Mouse (Mus musculus): ENCODE data around the gene Ift172. TPM values are rescaled to one million over a fixed set of nuclear protein-coding genes. Genes with fewer than 3 reads are reported as not detected.

Ift172 gene
- polyA plus RNA-seq, 1 experiment from 2014 or later, result 44.3 TPM

- H3K4me1 ChIP-seq (replicated peaks; ENCODE audit: control insufficient read depth, insufficient read depth, low read length), result peaks cover 11% of the 10 kb centered on the region
- H3K27me3 ChIP-seq (ENCODE audit: control insufficient read depth, insufficient read depth, low read depth, low read length), result no peaks in the 10 kb centered on the region
- H3K27ac ChIP-seq (ENCODE audit: low read length), result peak overlapping the region; percentile 58
- H3K4me2 ChIP-seq (ENCODE audit: low read depth, low read length), result no peak overlapping the region
- no peak for ATAC-seq (ENCODE audit: low read depth)
- H3K9me3 ChIP-seq (ENCODE audit: control insufficient read depth, low read length), result no peaks in the 10 kb centered on the region
- no peak overlapping the region for H3K4me3 ChIP-seq (ENCODE audit: low read length)
- H3K36me3 ChIP-seq (ENCODE audit: control insufficient read depth, insufficient read depth, low read length), result peaks cover 32% of the 10 kb centered on the region
- H3K9ac ChIP-seq (ENCODE audit: low read length), result 0 out of 2 replicates have a peak overlapping the region, but pooled peaks have one; percentile 10
- WGBS, result 91% methylated on average over 8 of the region's 8 CpGs
Observed at GRCm38 (mm10) chr5:31253806-31254205, 37.1 kb downstream of the Ift172 start.

GRCm38 (mm10) chr5:31252795-31253545 lies 37.9 kb downstream of the Ift172 start:
- peak overlapping the region; percentile 49 for H3K4me3 ChIP-seq (ENCODE audit: low read length)
- H3K9me3 ChIP-seq (ENCODE audit: control insufficient read depth, low read length), result no peaks in the 10 kb centered on the region
- 0 out of 2 replicates have a peak overlapping the region, but pooled peaks have one; percentile 81 for H3K27ac ChIP-seq (ENCODE audit: low read length)
- H3K4me1 ChIP-seq (replicated peaks; ENCODE audit: control insufficient read depth, insufficient read depth, low read length), result peaks cover 11% of the 10 kb centered on the region
- H3K4me2 ChIP-seq (ENCODE audit: low read depth, low read length), result peak overlapping the region; percentile 59
- H3K36me3 ChIP-seq (ENCODE audit: control insufficient read depth, insufficient read depth, low read length), result peaks cover 39% of the 10 kb centered on the region
- peak overlapping the region; percentile 63 for H3K9ac ChIP-seq (ENCODE audit: low read length)
- no peaks in the 10 kb centered on the region for H3K27me3 ChIP-seq (ENCODE audit: control insufficient read depth, insufficient read depth, low read depth, low read length)
- ATAC-seq (ENCODE audit: low read depth), result no peak
- WGBS, result 67% methylated on average over 16 of the region's 16 CpGs

GRCm38 (mm10) chr5:31252151-31252550 lies 38.8 kb downstream of the Ift172 start:
- Histone ChIP-seq H3K9ac (ENCODE audit: low read length) (peak overlapping the region; percentile 63), H3K4me3 (ENCODE audit: low read length) (peak overlapping the region; percentile 49), H3K9me3 (ENCODE audit: control insufficient read depth, low read length) (no peaks in the 10 kb centered on the region), H3K36me3 (ENCODE audit: control insufficient read depth, insufficient read depth, low read length) (peaks cover 44% of the 10 kb centered on the region), H3K4me1 (replicated peaks; ENCODE audit: control insufficient read depth, insufficient read depth, low read length) (peaks cover 11% of the 10 kb centered on the region), H3K27ac (ENCODE audit: low read length) (peak overlapping the region; percentile 81), H3K27me3 (ENCODE audit: control insufficient read depth, insufficient read depth, low read depth, low read length) (no peaks in the 10 kb centered on the region), H3K4me2 (ENCODE audit: low read depth, low read length) (peak overlapping the region; percentile 59)
- WGBS, result 60% methylated on average over 10 of the region's 10 CpGs
- ATAC-seq (ENCODE audit: low read depth), result no peak

GRCm38 (mm10) chr5:31251541-31252101 lies 39.3 kb downstream of the Ift172 start, which contains the start of gene Krtcap3:
Gene Krtcap3 (plus strand): TSS chr5:31251691.
- WGBS, result 18% methylated on average over 39 of the region's 47 CpGs
- peaks cover 11% of the 10 kb centered on the region for H3K4me1 ChIP-seq (replicated peaks; ENCODE audit: control insufficient read depth, insufficient read depth, low read length)
- peak within 1 kb of the TSS; percentile 63 for H3K9ac ChIP-seq (ENCODE audit: low read length)
- H3K9me3 ChIP-seq (ENCODE audit: control insufficient read depth, low read length), result no peaks in the 10 kb centered on the region
- peaks cover 44% of the 10 kb centered on the region for H3K36me3 ChIP-seq (ENCODE audit: control insufficient read depth, insufficient read depth, low read length)
- H3K4me3 ChIP-seq (ENCODE audit: low read length), result peak within 1 kb of the TSS; percentile 49
- ATAC-seq (ENCODE audit: low read depth), result peak; percentile 85
- H3K27me3 ChIP-seq (ENCODE audit: control insufficient read depth, insufficient read depth, low read depth, low read length), result no peaks in the 10 kb centered on the region
- peak within 1 kb of the TSS; percentile 59 for H3K4me2 ChIP-seq (ENCODE audit: low read depth, low read length)
- peak within 1 kb of the TSS; percentile 81 for H3K27ac ChIP-seq (ENCODE audit: low read length)

GRCm38 (mm10) chr5:31250716-31251115 lies 40.2 kb downstream of the Ift172 start:
- Histone ChIP-seq H3K4me2 (ENCODE audit: low read depth, low read length) (no peak overlapping the region), H3K9me3 (ENCODE audit: control insufficient read depth, low read length) (no peaks in the 10 kb centered on the region), H3K27ac (ENCODE audit: low read length) (peak overlapping the region; percentile 28; the same call in 1 of the 2 replicates), H3K4me3 (ENCODE audit: low read length) (no peak overlapping the region), H3K4me1 (replicated peaks; ENCODE audit: control insufficient read depth, insufficient read depth, low read length) (peaks cover 11% of the 10 kb centered on the region), H3K27me3 (ENCODE audit: control insufficient read depth, insufficient read depth, low read depth, low read length) (no peaks in the 10 kb centered on the region), H3K36me3 (ENCODE audit: control insufficient read depth, insufficient read depth, low read length) (peaks cover 47% of the 10 kb centered on the region), H3K9ac (ENCODE audit: low read length) (no peak overlapping the region)
- ATAC-seq (ENCODE audit: low read depth), result no peak
- 42% methylated on average over 4 of the region's 4 CpGs for WGBS

GRCm38 (mm10) chr5:31242191-31242590 lies 48.7 kb downstream of the Ift172 start:
- no peak for ATAC-seq (ENCODE audit: low read depth)

GRCm38 (mm10) chr5:31241522-31242034 lies 49.3 kb downstream of the Ift172 start:
- peaks cover 22% of the 10 kb centered on the region for H3K36me3 ChIP-seq (ENCODE audit: control insufficient read depth, insufficient read depth, low read length)
- no peaks in the 10 kb centered on the region for H3K27me3 ChIP-seq (ENCODE audit: control insufficient read depth, insufficient read depth, low read depth, low read length)
- under 1% methylated on average over 13 of the region's 13 CpGs for WGBS
- peak overlapping the region; percentile 98 for H3K9ac ChIP-seq (ENCODE audit: low read length)
- no peaks in the 10 kb centered on the region for H3K9me3 ChIP-seq (ENCODE audit: control insufficient read depth, low read length)
- peaks cover 6% of the 10 kb centered on the region; the same call in 1 of the 2 replicates for H3K4me1 ChIP-seq (replicated peaks; ENCODE audit: control insufficient read depth, insufficient read depth, low read length)
- peak overlapping the region; percentile 98 for H3K27ac ChIP-seq (ENCODE audit: low read length)
- no peak for ATAC-seq (ENCODE audit: low read depth)
- H3K4me3 ChIP-seq (ENCODE audit: low read length), result peak overlapping the region; percentile 96
- peak overlapping the region; percentile 94 for H3K4me2 ChIP-seq (ENCODE audit: low read depth, low read length)

More at GRCm38 (mm10) chr5:31242191-31242590, 48.7 kb downstream of the Ift172 start:
- no peak overlapping the region for H3K27ac ChIP-seq (ENCODE audit: low read length)
- H3K9me3 ChIP-seq (ENCODE audit: control insufficient read depth, low read length), result no peaks in the 10 kb centered on the region
- WGBS, result 17% methylated on average over 10 of the region's 10 CpGs
- H3K4me1 ChIP-seq (replicated peaks; ENCODE audit: control insufficient read depth, insufficient read depth, low read length), result peaks cover 6% of the 10 kb centered on the region; the same call in 1 of the 2 replicates
- H3K36me3 ChIP-seq (ENCODE audit: control insufficient read depth, insufficient read depth, low read length), result peaks cover 22% of the 10 kb centered on the region
- no peaks in the 10 kb centered on the region for H3K27me3 ChIP-seq (ENCODE audit: control insufficient read depth, insufficient read depth, low read depth, low read length)
- H3K4me3 ChIP-seq (ENCODE audit: low read length), result peak overlapping the region; percentile 96
- peak overlapping the region; percentile 94 for H3K4me2 ChIP-seq (ENCODE audit: low read depth, low read length)
- H3K9ac ChIP-seq (ENCODE audit: low read length), result peak overlapping the region; percentile 98; the same call in 1 of the 2 replicates

- peak within 1 kb of the TSS; percentile 98 for H3K27ac ChIP-seq (ENCODE audit: low read length)
- peak within 1 kb of the TSS; percentile 96 for H3K4me3 ChIP-seq (ENCODE audit: low read length)
- H3K9ac ChIP-seq (ENCODE audit: low read length), result peak within 1 kb of the TSS; percentile 98
- H3K27me3 ChIP-seq (ENCODE audit: control insufficient read depth, insufficient read depth, low read depth, low read length), result no peaks in the 10 kb centered on the region
- peak within 1 kb of the TSS; percentile 94 for H3K4me2 ChIP-seq (ENCODE audit: low read depth, low read length)
- no peaks in the 10 kb centered on the region for H3K9me3 ChIP-seq (ENCODE audit: control insufficient read depth, low read length)
- ATAC-seq (ENCODE audit: low read depth), result peak; percentile 99
- WGBS, result under 1% methylated on average over 58 of the region's 103 CpGs
- H3K36me3 ChIP-seq (ENCODE audit: control insufficient read depth, insufficient read depth, low read length), result peaks cover 15% of the 10 kb centered on the region
- H3K4me1 ChIP-seq (replicated peaks; ENCODE audit: control insufficient read depth, insufficient read depth, low read length), result peaks cover 6% of the 10 kb centered on the region; the same call in 1 of the 2 replicates
Observed at GRCm38 (mm10) chr5:31240637-31241521, 50.0 kb downstream of the Ift172 start, which contains the start of the genes Nrbp1 and Gm9970. Gene Nrbp1 (plus strand): TSS chr5:31240864. Gene Gm9970 (minus strand): TSS chr5:31241232.

Data from lung, embryonic 16.5 days (tissue).